Mouse (Mus musculus): ENCODE data around the gene Rnf11.
A peak's percentile ranks its signal among the peaks of the same experiment; 100 is the strongest.

Rnf11 gene

GRCm38 (mm10) chr4:109484621-109485020, at the start of gene Rnf11:
Rnf11 (minus strand) TSS chr4:109484728.
- DNase-seq (ENCODE audit: low spot score in 2 of 2), result no peak

GRCm38 (mm10) chr4:109531111-109531510, 46.6 kb upstream of the Rnf11 start, which contains the start of gene 4930522H14Rik:
4930522H14Rik (minus strand) TSS chr4:109531297.
- DNase-seq (ENCODE audit: low spot score in 2 of 2), result no peak

- DNase-seq (ENCODE audit: low spot score in 2 of 2), result no peak
Measured at GRCm38 (mm10) chr4:109530245-109530816, 45.8 kb upstream of the Rnf11 start.

- peak; percentile 7 to 30 for DNase-seq (ENCODE audit: low spot score in 2 of 2)
Measured at GRCm38 (mm10) chr4:109504885-109505284, 20.4 kb upstream of the Rnf11 start.

GRCm38 (mm10) chr4:109498476-109498875, 13.9 kb upstream of the Rnf11 start:
- DNase-seq (ENCODE audit: low spot score in 2 of 2), result no peak

GRCm38 (mm10) chr4:109493581-109493980, 9.1 kb upstream of the Rnf11 start:
- no peak for DNase-seq (ENCODE audit: low spot score in 2 of 2)

- DNase-seq (ENCODE audit: low spot score in 2 of 2), result no peak
Measured at GRCm38 (mm10) chr4:109488812-109489211, 4.3 kb upstream of the Rnf11 start.

GRCm38 (mm10) chr4:109482701-109483100, 1.8 kb downstream of the Rnf11 start:
- no peak for DNase-seq (ENCODE audit: low spot score in 2 of 2)

- DNase-seq (ENCODE audit: low spot score in 2 of 2), result no peak
Measured at GRCm38 (mm10) chr4:109481424-109481823, 3.1 kb downstream of the Rnf11 start.

- DNase-seq (ENCODE audit: low spot score in 2 of 2), result no peak
Measured at GRCm38 (mm10) chr4:109477454-109477853, 7.1 kb downstream of the Rnf11 start.

GRCm38 (mm10) chr4:109476554-109477014, 7.9 kb downstream of the Rnf11 start:
- peak; percentile 86 to 89 for DNase-seq (ENCODE audit: low spot score in 2 of 2)

GRCm38 (mm10) chr4:109475577-109476553, 8.7 kb downstream of the Rnf11 start:
- DNase-seq (ENCODE audit: low spot score in 2 of 2), result peak; percentile 9 to 17

GRCm38 (mm10) chr4:109475078-109475477, 9.4 kb downstream of the Rnf11 start:
- DNase-seq (ENCODE audit: low spot score in 2 of 2), result no peak

- DNase-seq (ENCODE audit: low spot score in 2 of 2), result no peak
Measured at GRCm38 (mm10) chr4:109472566-109472965, 12.0 kb downstream of the Rnf11 start.

- no peak for DNase-seq (ENCODE audit: low spot score in 2 of 2)
Measured at GRCm38 (mm10) chr4:109471606-109472005, 12.9 kb downstream of the Rnf11 start.

GRCm38 (mm10) chr4:109467687-109468086, 16.8 kb downstream of the Rnf11 start:
- no peak for DNase-seq (ENCODE audit: low spot score in 2 of 2)

- no peak for DNase-seq (ENCODE audit: low spot score in 2 of 2)
Measured at GRCm38 (mm10) chr4:109463892-109464291, 20.6 kb downstream of the Rnf11 start.

GRCm38 (mm10) chr4:109460421-109461179, 23.9 kb downstream of the Rnf11 start:
- no peak for DNase-seq (ENCODE audit: low spot score in 2 of 2)

GRCm38 (mm10) chr4:109456821-109457220, 27.7 kb downstream of the Rnf11 start:
- DNase-seq (ENCODE audit: low spot score in 2 of 2), result no peak

GRCm38 (mm10) chr4:109448531-109448930, 36.0 kb downstream of the Rnf11 start:
- no peak for DNase-seq (ENCODE audit: low spot score in 2 of 2)

- DNase-seq (ENCODE audit: low spot score in 2 of 2), result no peak
Measured at GRCm38 (mm10) chr4:109445956-109446355, 38.6 kb downstream of the Rnf11 start.

GRCm38 (mm10) chr4:109445397-109445796, 39.1 kb downstream of the Rnf11 start:
- DNase-seq (ENCODE audit: low spot score in 2 of 2), result no peak
